Mouse (Mus musculus): ENCODE measurements around the gene Ccdc22.

GRCm38 (mm10) chrX:7574087-7574884, 31.0 kb downstream of the Ccdc22 start, which contains the start of gene Ppp1r3f:
- TF ChIP-seq CTCF (IDR thresholded peaks at IDR 0.05; ENCODE audit: low read depth, low read length) (no peak), POLR2A (IDR thresholded peaks at IDR 0.05; ENCODE audit: insufficient read depth, low read length) (no peak)

Measured in ES-Bruce4 (cell line).